Mouse (Mus musculus) spleen, postnatal 10 days (tissue): ENCODE data around the gene Vps51.

Experiments used
- DNase-seq, 2 experiments: peaks; one replicate each; pipeline ENCODE4 v3.0.0; 2021 to 2022; ENCODE audit warnings: low spot score in 2 of 2

The Vps51 gene

GRCm38 (mm10) chr19:6079983-6080480 is 3.0 kb upstream of the Vps51 start, which contains the start of gene Tmem262:
Gene Tmem262, plus strand, starts transcription at chr19:6080033.
- no peak for DNase-seq

- no peak for DNase-seq
These were observed 3.1 kb downstream of the Vps51 start for GRCm38 (mm10) chr19:6073889-6074288.

- no peak for DNase-seq
These were observed 5.8 kb downstream of the Vps51 start for GRCm38 (mm10) chr19:6071261-6071660.

- no peak for DNase-seq
These were observed 6.3 kb downstream of the Vps51 start for GRCm38 (mm10) chr19:6070571-6071250.

GRCm38 (mm10) chr19:6069851-6070250 is 7.2 kb downstream of the Vps51 start:
- no peak for DNase-seq

- DNase-seq, result peak in 1 of 2 experiments; percentile 67
These were observed 8.1 kb downstream of the Vps51 start for GRCm38 (mm10) chr19:6068951-6069350.

- peak; percentile 79 to 90 for DNase-seq
These were observed 9.2 kb downstream of the Vps51 start, which contains the start of gene Tm7sf2 for GRCm38 (mm10) chr19:6067724-6068415. Gene Tm7sf2, minus strand, starts transcription at chr19:6068373.

- DNase-seq, result peak; percentile 84 to 94
These were observed 9.9 kb downstream of the Vps51 start for GRCm38 (mm10) chr19:6067011-6067723.

GRCm38 (mm10) chr19:6066571-6066970 is 10.5 kb downstream of the Vps51 start:
- DNase-seq, result no peak

GRCm38 (mm10) chr19:6063081-6063480 is 13.9 kb downstream of the Vps51 start:
- no peak for DNase-seq

GRCm38 (mm10) chr19:6062418-6062817 is 14.6 kb downstream of the Vps51 start:
- no peak for DNase-seq

GRCm38 (mm10) chr19:6061641-6062302 is 15.3 kb downstream of the Vps51 start:
- peak; percentile 51 to 71 for DNase-seq

GRCm38 (mm10) chr19:6061021-6061533 is 16.0 kb downstream of the Vps51 start, which contains the start of gene Znhit2:
Gene Znhit2, plus strand, starts transcription at chr19:6061192.
- peak; percentile 84 to 94 for DNase-seq

GRCm38 (mm10) chr19:6058966-6059365 is 18.1 kb downstream of the Vps51 start:
- no peak for DNase-seq

GRCm38 (mm10) chr19:6058513-6058912 is 18.5 kb downstream of the Vps51 start:
- no peak for DNase-seq

GRCm38 (mm10) chr19:6057313-6058096 is 19.5 kb downstream of the Vps51 start, which contains the start of the genes Mrpl49 and Fau:
Gene Mrpl49, minus strand, starts transcription at chr19:6057785.
Gene Fau, plus strand, starts transcription at chr19:6057844.
- DNase-seq, result peak; percentile 98 to 100

GRCm38 (mm10) chr19:6056696-6057095 is 20.3 kb downstream of the Vps51 start:
- DNase-seq, result no peak

GRCm38 (mm10) chr19:6054296-6054695 is 22.7 kb downstream of the Vps51 start:
- no peak for DNase-seq

GRCm38 (mm10) chr19:6052516-6052915 is 24.5 kb downstream of the Vps51 start:
- no peak for DNase-seq

- DNase-seq, result peak in 1 of 2 experiments; percentile 55
These were observed 28.2 kb downstream of the Vps51 start for GRCm38 (mm10) chr19:6048681-6049410.
